Mouse (Mus musculus) ES-E14 (cell line): ENCODE measurements around the gene Cfap58. TPM values are rescaled to one million over a fixed set of nuclear protein-coding genes. Genes with fewer than 3 reads are reported as not detected.

Source experiments
- DNase-seq: peaks from one replicate; pipeline ENCODE4 v3.0.0-alpha.2; 2013; ENCODE audit warnings: low read depth, low spot score
- H3K27ac ChIP-seq: 2 replicates; pipeline ENCODE4 v1.5.1; 2012; ENCODE audit warnings: low read depth, mild to moderate bottlenecking, low read length, moderate library complexity, mixed read lengths; ENCODE audit not compliant: poor library complexity, insufficient read depth, severe bottlenecking
- H3K36me3 ChIP-seq: 2 replicates; pipeline ENCODE4 v1.6.1; 2012; ENCODE audit warnings: mild to moderate bottlenecking, low read length, moderate library complexity, mixed read lengths; ENCODE audit not compliant: control insufficient read depth, poor library complexity, insufficient read depth, severe bottlenecking
- H3K4me1 ChIP-seq, 2 experiments: fragments of 150-350 bp in 1 of 2; sonication (generic) in 1 of 2; 2 replicates each; pipeline ENCODE4 v1.6.1; 2012; ENCODE audit warnings: low read length in 2 of 2, mild to moderate bottlenecking in 1 of 2, mixed read lengths in 1 of 2; ENCODE audit not compliant: control insufficient read depth in 2 of 2, insufficient read depth in 2 of 2, poor library complexity in 1 of 2
- H3K4me3 ChIP-seq, 2 experiments: fragments of 150-350 bp in 1 of 2; sonication (generic) in 1 of 2; 2 replicates each; pipeline ENCODE4 v1.5.1; 2012; ENCODE audit warnings: low read length in 2 of 2, low read depth in 1 of 2, mild to moderate bottlenecking in 1 of 2, mixed read lengths in 1 of 2; ENCODE audit not compliant: insufficient read depth in 1 of 2, poor library complexity in 1 of 2, severe bottlenecking in 1 of 2
- H3K9ac ChIP-seq: 2 replicates; pipeline ENCODE4 v1.6.1; 2012; ENCODE audit warnings: low read depth, mild to moderate bottlenecking, low read length, mixed read lengths; ENCODE audit not compliant: poor library complexity, insufficient read depth, severe bottlenecking
- H3K9me3 ChIP-seq: fragments of 150-350 bp; sonication (generic); 2 replicates; pipeline ENCODE4 v1.6.1; 2012; ENCODE audit warnings: low read depth, mild to moderate bottlenecking, low read length; ENCODE audit not compliant: control insufficient read depth, insufficient read depth
- CHD2 ChIP-seq: IDR thresholded peaks from 2 replicates; pipeline ENCODE4 v1.6.1; 2014; ENCODE audit warnings: mild to moderate bottlenecking, low read depth, low read length, inconsistent platforms
- HCFC1 ChIP-seq: IDR thresholded peaks from 2 replicates; pipeline ENCODE4 v1.6.1; 2012; ENCODE audit warnings: low read length, inconsistent platforms, borderline replicate concordance; ENCODE audit not compliant: insufficient read depth
- MAFK ChIP-seq: IDR thresholded peaks from 2 replicates; pipeline ENCODE4 v1.6.1; 2014; ENCODE audit warnings: mild to moderate bottlenecking, low read depth, low read length, inconsistent platforms; ENCODE audit not compliant: insufficient read depth
- ZC3H11A ChIP-seq: IDR thresholded peaks from 2 replicates; pipeline ENCODE4 v1.6.1; 2012; ENCODE audit warnings: low read depth, mild to moderate bottlenecking, inconsistent platforms, low read length, borderline replicate concordance
- ZNF384 ChIP-seq: IDR thresholded peaks from 2 replicates; pipeline ENCODE4 v1.6.1; 2012; ENCODE audit warnings: low read depth, low read length, inconsistent platforms
- in situ Hi-C, 2 experiments: fragments of 600-800 bp; cut with MboI; formaldehyde crosslinking; loops; one replicate each; pipeline ENCODE4 v1.15.1; 2025; ENCODE audit warnings: low sequenced_read_pairs in 2 of 2, inconsistent platforms in 1 of 2; ENCODE audit not compliant: unreplicated experiment in 2 of 2
- total RNA-seq: library from RNA; depleted of rRNA; stranded (reverse); fragments of 300-350 nt; gene quantifications from 2 replicates; pipeline ENCODE4 v1.2.3, GENCODE M21; 2012

Cfap58 gene
- total RNA-seq, 1 experiment, result not detected

GRCm38 (mm10) chr19:47902316-47903201 lies 34.9 kb upstream of the Cfap58 start:
- no peak overlapping the region for H3K4me3 ChIP-seq
- H3K4me1 ChIP-seq, result peaks cover 0 to 2% of the 10 kb centered on the region in 2 experiments; a peak in 1 of 4 replicates
- in situ Hi-C loops, result no loop called here
- H3K36me3 ChIP-seq, result no peaks in the 10 kb centered on the region
- H3K9me3 ChIP-seq, result no peaks in the 10 kb centered on the region
- H3K9ac ChIP-seq, result no peak overlapping the region
- no peak for TF ChIP-seq MAFK
- TF ChIP-seq ZC3H11A, result no peak
- TF ChIP-seq CHD2, result no peak
- no peak for TF ChIP-seq ZNF384
- TF ChIP-seq HCFC1, result no peak
- DNase-seq, result no peak
- no peak overlapping the region for H3K27ac ChIP-seq

- in situ Hi-C loops, result no loop called here
- peaks cover 2 to 5% of the 10 kb centered on the region in 2 experiments; a peak in 2 of 4 replicates for H3K4me1 ChIP-seq
- no peak for DNase-seq
- no peak overlapping the region for H3K27ac ChIP-seq
- H3K9ac ChIP-seq, result no peak overlapping the region
- H3K4me3 ChIP-seq, result no peak overlapping the region
- TF ChIP-seq CHD2 (no peak), HCFC1 (no peak), MAFK (no peak), ZC3H11A (no peak), ZNF384 (no peak)
- no peaks in the 10 kb centered on the region for H3K9me3 ChIP-seq
- no peaks in the 10 kb centered on the region for H3K36me3 ChIP-seq
Measured at GRCm38 (mm10) chr19:47903679-47904078, 33.8 kb upstream of the Cfap58 start.

GRCm38 (mm10) chr19:47905081-47905480 lies 32.4 kb upstream of the Cfap58 start:
- TF ChIP-seq HCFC1 (no peak), MAFK (no peak), ZNF384 (no peak), ZC3H11A (no peak), CHD2 (no peak)

GRCm38 (mm10) chr19:47905603-47906002 lies 31.9 kb upstream of the Cfap58 start:
- Histone ChIP-seq H3K4me1 (peaks cover 2 to 12% of the 10 kb centered on the region in 2 experiments; a peak in 2 of 4 replicates), H3K27ac (no peak overlapping the region)
- in situ Hi-C loops, result no loop called here

More at GRCm38 (mm10) chr19:47905081-47905480, 32.4 kb upstream of the Cfap58 start:
- no peak overlapping the region for H3K27ac ChIP-seq
- in situ Hi-C loops, result no loop called here
- H3K4me3 ChIP-seq, result no peak overlapping the region
- no peak for DNase-seq
- H3K9me3 ChIP-seq, result no peaks in the 10 kb centered on the region
- no peak overlapping the region for H3K9ac ChIP-seq
- no peaks in the 10 kb centered on the region for H3K36me3 ChIP-seq
- peaks cover 2 to 11% of the 10 kb centered on the region in 2 experiments; a peak in 2 of 4 replicates for H3K4me1 ChIP-seq

More at GRCm38 (mm10) chr19:47905603-47906002, 31.9 kb upstream of the Cfap58 start:
- no peak for DNase-seq
- H3K4me3 ChIP-seq, result no peak overlapping the region
- H3K9me3 ChIP-seq, result no peaks in the 10 kb centered on the region
- TF ChIP-seq ZC3H11A (no peak), ZNF384 (no peak), HCFC1 (no peak), MAFK (no peak), CHD2 (no peak)
- H3K9ac ChIP-seq, result no peak overlapping the region
- H3K36me3 ChIP-seq, result no peaks in the 10 kb centered on the region
